Mouse (Mus musculus): ENCODE measurements at regions not wholly inside any gene's neighbourhood (a gene's known extent, or its start where the extent isn't known, plus 50 kb on each side); places are given as distances from the start of the nearest gene placed in this dataset.
"Not testable (repeated sequence)": the region's sequence is repeated elsewhere in the genome, so short reads cannot be mapped to it uniquely, and the experiment has no call there.

DNA sequence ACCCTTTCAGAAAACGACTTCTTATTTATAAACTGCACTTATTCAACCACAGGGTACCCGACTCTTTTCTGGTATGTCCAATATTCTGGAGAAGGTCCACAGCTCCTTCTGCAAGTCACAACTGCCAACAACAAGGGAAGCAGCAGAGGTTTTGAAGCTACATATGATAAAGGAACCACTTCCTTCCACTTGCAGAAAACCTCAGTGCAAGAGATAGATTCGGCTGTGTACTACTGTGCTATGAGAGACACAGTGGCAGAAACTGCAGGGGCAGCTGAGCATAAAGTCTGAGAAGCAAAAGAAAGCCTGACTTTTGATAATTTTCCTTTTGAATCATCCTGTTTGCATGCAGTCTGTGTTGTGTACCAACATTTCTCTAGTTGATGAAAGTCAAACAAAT, 823.8 kb downstream of the Dad1 start:
- DNase-seq (ENCODE audit: low read depth, low spot score): not testable (repeated sequence)

DNA sequence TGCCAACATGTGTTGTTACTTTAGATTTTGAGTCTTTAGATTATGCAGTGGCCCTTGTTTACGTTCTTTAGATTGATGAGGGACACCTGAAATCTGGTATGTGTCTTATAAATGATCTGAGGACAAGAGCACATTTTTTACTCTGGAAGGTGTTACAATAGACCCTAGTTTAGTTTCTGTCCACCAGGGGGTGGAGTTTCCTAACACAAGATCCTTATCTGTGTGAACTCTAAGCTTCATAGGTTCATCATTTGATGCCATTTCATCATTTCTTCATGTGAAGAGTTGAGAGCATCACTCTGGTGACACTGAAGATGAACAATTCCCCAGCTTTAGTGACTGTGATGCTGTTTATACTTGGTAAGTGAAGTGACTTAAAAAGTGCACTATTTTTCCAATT, 825.5 kb downstream of the Dad1 start:
- DNase-seq (ENCODE audit: low read depth, low spot score): not testable (repeated sequence)

DNA sequence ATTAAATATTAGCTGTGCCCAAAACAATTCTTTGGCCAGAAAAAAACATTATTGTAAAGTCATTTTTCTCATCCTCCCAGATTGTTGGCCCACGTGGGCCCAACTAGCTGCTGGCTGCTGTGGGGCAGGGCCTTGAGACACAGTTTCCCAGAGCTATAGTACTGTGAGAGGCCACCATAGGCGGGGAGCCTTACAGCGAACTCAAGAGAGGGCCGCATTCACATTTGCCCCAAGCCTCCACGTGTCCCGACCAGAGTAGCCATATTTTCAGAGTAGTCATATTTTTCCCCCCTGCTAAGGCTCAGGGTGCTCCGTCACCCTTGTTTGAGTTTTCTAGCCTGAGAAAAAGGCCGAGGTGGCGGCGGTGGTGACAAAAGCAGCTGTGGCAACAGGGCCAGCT, 826.3 kb downstream of the Dad1 start:
- DNase-seq (ENCODE audit: low read depth, low spot score): not testable (repeated sequence)

DNA sequence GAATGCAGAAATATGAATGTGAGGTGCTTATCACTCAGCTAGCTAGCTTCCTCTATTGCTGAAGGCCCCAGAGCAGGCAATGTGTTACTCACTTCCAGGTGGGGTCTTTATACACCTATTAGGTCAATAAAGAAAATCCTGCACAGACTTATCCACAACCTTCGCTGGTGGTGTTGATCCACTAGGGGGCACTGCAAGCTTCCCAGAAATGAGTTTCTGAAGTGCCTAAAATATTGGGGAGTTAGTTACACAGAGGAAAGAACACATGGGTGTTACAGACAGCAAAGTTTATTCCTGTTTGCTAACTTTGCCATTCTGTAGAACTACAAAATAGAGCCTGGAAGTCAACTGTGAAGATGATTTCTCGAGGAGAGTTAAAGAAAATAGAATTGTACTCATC, 836.9 kb downstream of the Dad1 start:
- not testable (repeated sequence) for DNase-seq (ENCODE audit: low read depth, low spot score)

DNA sequence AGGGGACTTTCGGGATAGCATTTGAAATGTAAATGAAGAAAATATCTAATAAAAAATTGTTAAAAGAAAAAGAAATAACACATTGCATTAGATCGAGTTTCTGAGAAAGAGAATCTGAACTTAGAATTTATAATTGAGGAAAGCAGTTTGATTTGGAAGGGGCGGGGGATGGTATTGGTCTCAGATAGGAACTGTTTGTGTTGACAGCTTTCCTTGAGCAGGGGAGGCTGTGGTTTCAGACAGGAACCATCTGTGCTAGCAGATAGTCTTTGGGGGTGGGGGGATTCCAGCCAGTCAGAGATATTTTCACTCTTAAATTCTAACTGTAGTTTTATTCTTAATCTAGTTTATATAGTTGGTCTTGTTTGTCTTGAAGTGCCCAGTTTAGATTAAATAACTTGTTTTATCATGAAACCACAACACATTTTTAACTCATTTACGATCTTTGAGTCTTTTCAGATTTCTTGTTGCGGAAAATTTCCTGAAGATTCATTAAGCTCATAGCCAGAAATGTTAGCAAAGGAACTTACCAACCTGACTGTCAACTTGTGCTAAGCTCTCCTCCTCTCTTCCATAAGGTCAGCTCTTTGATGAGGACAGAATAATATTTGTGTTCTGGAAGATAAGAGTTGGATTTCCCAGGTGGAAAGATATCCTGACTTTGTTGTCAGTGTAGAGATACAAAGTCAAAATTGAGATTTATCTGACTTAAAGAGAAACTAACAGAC, 846.2 kb downstream of the Dad1 start:
- not testable (repeated sequence) for DNase-seq (ENCODE audit: low read depth, low spot score)

DNA sequence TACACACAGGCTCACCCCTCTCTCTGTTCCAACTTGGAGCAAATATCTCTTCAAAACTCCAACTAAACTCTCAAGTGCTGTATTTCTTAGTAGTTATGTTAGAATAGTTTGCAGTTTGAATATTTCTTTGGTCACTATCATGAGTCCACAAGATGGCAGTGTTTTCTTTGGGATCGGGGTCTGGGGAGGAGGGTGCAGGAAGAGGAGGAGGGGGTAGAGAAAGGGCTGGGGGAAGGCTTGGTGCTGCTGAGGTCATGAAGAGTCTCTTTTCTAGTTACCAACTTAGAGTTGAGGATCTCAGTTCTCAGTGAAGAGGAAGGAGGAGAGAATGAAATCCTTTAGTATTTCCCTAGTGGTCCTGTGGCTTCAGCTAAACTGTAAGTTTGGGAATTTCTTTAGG, 863.6 kb downstream of the Dad1 start:
- not testable (repeated sequence) for DNase-seq (ENCODE audit: low read depth, low spot score)

DNA sequence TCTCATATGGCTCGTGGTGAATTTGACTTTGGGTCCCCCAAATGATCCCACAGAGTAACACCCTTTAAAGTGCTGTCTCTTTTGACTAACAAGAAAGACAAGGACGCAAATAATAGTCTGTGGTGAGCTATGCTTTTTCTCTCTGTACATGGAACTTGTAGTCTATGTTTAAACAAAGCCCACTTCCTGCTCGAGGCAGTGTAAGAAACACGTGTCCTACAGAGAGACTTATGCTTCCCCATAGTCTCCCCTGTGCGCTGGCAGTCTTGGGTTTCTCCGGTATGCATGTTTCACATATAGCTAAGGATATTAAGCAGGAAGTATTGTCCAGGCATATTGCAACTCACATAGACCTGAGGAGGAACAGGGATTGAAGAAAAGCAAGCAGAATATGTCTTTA, 879.0 kb upstream of the Olfr1507 start:
- DNase-seq (ENCODE audit: low read depth, low spot score): not testable (repeated sequence)

DNA sequence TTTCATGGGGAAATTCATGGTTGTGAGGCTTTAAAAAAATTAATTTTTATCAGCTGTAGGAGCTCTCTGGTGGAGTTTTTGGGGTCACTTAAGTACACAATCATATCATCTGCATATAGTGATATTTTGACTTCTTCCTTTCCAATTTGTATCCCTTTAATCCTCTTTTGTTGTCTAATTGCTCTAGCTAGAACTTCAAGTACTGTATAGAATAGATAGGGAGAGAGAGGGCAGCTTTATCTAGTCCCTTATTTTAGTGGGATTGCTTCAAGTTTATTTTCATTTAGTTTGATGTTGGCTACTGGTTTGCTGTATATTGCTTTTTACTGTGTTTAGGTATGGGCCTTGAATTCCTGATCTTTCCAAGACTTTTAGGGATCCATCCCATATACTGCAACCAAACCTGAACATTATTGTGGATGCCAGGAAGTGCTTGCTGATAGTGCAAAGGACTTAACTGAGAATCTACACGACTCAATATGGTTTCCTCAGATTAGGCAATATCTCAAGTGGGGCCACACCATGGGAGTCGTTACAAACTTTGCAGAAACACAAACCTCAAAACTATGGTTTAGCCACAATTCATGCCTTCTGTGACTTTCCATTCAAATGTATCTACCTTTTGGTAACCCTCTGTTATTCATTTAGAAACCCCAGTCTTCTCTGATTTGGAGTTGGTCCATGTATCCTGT, 878.4 kb upstream of the Olfr1507 start:
- DNase-seq (ENCODE audit: low read depth, low spot score): not testable (repeated sequence)

DNA sequence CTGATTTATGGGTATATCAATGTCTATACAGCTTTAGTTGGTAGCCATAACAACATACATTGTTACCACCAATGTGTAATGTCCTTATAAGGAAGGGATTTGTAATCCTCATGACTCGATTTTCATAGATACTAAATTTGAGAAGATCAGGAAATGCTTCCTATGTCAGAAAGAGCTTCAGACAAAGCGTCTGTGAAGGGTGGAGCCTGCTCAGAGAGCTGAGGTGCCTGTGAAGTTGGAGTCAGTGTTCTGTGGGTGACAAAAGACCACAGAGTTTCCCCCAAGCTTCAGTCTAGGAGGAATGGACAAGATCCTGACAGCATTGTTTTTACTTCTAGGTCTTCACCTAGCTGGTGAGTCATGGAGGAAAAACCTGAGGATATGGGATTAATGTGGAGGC, 874.2 kb upstream of the Olfr1507 start:
- DNase-seq (ENCODE audit: low read depth, low spot score): no peak

DNA sequence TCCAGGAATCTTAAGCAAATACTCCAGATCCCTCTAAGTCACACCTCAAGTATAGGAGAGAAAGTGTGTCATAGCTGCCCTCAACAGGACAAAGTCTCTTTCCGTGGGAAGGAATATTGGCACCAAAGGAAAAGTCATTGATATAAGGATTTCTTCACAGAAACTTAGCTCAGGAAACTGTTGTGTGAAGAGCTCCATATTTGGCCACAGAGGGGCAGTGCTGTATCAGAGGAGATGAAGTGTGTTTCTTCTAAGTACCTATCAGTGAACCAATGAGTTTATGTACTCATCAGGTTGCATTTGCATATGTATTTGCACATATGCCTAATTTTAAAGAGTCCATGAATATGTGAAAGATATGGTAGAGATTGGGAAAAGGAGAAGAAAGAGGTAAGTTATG, 871.9 kb upstream of the Olfr1507 start:
- not testable (repeated sequence) for DNase-seq (ENCODE audit: low read depth, low spot score)

DNA sequence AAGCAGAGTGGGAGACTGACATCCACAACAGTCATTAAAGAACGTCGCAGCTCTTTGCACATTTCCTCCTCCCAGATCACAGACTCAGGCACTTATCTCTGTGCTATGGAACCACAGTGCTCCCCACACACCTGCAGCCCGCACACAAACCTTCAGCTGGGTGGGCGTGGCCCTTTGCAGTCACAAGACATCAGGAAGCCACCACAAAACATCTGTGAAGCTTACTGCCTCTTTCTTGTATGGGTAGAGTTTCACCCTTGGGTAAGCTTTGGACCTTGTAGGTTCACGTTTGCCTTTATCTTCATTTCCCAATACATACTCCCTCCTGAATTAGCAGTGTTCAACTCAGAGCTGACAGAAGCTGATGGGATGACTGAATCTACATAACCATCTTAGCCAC, 868.4 kb upstream of the Olfr1507 start:
- not testable (repeated sequence) for DNase-seq (ENCODE audit: low read depth, low spot score)

DNA sequence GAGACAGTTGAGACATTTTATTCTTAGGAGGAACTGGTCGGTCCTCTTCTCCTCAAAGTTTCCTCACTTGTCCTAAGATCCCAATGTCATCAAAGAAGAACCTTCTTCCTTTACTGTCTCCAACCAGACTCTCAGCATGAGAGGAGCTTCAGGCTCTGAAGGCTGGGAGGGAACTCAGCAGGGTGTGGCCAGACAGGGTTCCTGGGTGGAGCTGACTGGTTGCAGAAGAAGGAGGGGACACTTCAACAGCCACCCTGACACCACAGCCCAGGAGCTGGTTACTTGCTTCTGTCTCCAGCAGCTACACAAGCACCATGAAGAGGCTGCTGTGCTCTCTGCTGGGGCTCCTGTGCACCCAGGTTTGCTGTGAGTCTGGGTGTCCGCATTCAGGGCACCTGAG, 866.5 kb upstream of the Olfr1507 start:
- DNase-seq (ENCODE audit: low read depth, low spot score): not testable (repeated sequence)

DNA sequence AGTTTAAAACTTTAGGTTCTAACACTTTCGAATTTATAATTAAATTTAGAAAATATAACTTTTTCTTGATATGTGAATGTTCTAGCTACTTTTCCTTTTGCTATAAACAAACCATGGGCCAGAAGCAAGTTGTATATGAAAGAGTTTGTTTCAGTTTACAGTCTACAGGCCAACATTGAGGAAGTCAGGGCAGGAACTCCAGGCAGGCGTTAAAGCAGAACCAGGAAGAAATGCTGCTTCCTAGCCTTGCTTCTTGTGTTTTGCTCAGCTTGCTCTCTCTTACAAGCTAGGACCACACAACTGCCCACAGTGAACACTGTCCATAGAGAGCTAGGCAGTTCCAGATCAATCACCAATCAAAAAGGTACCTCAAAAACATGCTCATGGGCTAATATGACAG, 861.9 kb upstream of the Olfr1507 start:
- not testable (repeated sequence) for DNase-seq (ENCODE audit: low read depth, low spot score)

DNA sequence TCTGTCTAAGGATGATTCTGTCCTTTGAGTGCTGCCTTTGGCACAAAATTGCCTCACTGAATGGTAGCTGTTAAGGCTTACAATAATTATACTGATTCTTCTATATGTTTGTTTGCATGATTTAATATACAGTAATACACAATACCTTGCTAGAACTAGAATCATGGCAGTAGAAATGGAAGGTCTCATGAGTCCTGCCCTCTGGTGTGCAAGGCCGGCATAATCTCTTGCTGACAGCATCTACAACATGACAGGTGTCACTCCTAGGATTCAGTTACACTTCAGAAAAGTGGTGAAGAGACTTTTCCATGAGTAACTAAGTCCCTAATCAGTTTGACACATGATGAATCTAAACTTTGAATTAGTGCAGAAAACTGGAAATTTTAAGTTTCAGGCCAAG, 861.2 kb upstream of the Olfr1507 start:
- not testable (repeated sequence) for DNase-seq (ENCODE audit: low read depth, low spot score)

DNA sequence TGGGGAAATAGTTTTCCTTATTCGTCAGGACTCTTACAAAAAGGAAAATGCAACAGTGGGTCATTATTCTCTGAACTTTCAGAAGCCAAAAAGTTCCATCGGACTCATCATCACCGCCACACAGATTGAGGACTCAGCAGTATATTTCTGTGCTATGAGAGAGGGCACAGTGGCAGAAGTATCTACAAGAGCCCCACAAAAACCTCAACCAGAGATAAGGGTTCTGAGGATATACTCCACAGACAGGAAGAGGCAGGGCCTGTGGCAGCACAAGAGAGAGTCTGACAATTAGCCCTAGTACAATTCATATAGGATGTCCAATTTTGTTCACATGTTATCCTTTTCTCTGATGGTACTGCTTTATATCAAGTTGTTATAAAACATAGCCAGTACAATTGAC, 855.9 kb upstream of the Olfr1507 start:
- not testable (repeated sequence) for DNase-seq (ENCODE audit: low read depth, low spot score)

DNA sequence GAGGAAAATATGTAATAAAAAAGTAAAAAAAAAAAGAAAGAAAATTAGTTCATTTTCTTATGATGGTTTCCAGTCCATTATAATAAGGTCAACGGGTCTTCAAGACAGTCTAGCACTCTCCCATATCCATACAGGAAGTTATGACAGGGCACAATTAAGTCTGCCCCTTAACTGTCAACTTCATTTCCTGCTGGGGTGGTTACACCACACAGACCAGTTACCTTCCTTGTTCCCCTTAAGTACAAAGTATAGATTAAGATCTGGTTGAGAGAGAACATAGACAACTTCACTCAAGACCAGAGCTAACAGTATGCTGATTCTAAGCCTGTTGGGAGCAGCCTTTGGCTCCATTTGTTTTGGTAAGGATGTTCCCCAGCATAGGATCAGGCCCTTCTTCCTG, 855.2 kb upstream of the Olfr1507 start:
- DNase-seq (ENCODE audit: low read depth, low spot score): not testable (repeated sequence)

DNA sequence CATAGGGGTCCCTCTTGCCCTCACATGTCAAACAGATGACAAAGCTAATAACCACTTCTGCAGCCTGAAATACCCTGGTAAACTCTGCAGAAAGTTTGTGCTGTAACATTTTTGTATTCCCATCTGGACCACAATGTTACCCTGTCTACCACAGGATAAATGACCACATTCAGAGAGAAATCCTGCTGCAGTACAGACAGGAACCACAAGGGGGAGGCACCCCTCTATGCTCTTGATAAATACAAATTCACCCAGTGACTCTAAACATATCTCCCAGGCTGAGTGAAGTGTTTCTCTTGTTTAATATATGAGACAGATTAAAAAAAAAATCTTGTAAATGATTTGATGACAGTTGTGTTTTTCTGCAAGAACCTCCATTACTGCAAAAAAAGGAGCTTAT, 853.6 kb upstream of the Olfr1507 start:
- not testable (repeated sequence) for DNase-seq (ENCODE audit: low read depth, low spot score)

DNA sequence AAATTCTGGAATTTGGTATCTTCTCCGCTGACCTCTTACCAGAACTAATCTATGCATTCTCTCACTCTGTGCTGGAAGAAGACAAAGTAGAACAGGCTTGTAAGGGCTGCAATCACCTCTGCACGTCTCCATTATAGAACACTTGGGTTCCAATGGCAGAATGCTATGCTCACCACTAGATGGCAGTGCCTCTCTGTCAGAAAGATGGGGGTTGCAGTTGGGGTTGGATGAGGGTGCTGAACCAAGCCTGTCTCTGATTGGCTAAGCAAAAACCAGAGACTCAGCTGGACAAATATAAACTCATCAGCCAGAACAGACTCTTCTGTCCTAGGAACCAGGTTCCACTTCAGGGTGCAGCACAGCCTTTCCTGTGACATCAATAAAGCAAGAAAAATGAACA, 850.0 kb upstream of the Olfr1507 start:
- DNase-seq (ENCODE audit: low read depth, low spot score): not testable (repeated sequence)

DNA sequence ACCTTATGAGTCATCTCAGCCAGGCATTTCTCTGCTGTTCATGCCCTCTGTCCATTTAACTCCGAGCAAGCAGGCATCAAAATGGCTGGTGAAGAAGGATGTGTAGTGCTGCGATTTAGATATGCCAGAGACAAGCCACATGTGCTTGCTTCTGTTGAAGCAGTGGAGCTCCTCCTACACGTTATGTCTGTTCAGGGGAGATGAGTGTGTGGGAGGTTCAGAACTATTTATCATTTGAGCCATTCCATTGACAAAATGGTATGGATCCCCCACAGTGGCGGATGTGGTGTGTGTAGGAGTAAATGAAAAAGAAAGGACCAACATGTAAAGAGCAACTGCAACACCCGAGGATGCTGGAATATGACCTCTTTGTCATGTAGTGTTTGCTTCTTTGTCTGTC, 848.3 kb upstream of the Olfr1507 start:
- DNase-seq (ENCODE audit: low read depth, low spot score): not testable (repeated sequence)

DNA sequence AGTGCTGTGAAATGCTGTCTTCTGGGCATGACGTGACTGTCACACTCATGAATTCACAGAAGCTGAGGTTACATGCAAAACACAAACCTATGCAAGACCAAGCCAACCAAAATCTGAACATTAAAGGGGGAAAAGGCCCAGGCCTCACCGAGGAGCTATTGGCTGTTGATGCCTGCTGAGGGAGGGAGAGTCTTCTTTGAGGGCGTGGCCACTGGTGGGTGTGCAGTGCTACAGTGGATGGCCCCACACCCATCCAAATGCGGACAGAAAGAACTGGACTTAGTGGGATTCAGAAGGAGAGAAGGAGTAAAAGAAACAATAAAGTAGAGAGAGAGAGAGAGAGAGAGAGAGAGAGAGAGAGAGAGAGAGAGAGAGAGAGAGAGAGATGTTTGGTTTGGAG, 843.6 kb upstream of the Olfr1507 start:
- not testable (repeated sequence) for DNase-seq (ENCODE audit: low read depth, low spot score)

DNA sequence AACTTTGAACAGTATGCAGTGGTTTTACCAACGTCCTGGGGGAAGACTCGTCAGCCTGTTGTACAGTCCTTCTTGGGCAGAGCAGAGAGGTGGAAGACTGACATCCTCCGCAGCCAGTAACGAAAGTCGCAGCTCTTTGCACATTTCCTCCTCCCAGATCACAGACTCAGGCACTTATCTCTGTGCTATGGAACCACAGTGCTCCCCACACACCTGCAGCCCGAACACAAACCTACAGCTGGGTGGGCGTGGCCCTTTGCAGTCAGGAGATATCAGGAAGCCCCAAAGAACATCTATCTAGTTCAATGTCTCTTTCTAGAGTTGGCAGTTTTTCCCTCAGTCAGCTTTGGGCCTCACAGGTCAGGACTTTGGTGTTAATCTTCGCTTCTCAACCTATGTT, 841.9 kb upstream of the Olfr1507 start:
- not testable (repeated sequence) for DNase-seq (ENCODE audit: low read depth, low spot score)

DNA sequence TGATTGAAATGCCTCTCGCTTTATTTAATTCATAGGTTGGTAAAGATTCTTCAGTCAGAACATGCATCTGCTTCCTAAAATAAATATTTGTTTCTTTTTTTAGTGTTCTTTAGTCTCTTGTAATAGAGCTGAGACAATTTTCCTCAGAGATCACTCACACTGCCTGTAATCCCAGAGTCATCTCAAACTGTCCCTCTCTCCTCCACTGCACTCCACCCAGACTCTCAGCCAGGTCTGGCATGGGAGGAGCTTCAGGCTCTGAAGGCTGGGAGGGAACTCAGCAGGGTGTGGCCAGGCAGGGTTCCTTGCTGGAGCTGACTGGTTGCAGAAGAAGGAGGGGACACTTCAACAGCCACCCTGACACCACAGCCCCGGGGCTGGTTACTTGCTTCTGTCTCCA, 841.2 kb upstream of the Olfr1507 start:
- not testable (repeated sequence) for DNase-seq (ENCODE audit: low read depth, low spot score)

DNA sequence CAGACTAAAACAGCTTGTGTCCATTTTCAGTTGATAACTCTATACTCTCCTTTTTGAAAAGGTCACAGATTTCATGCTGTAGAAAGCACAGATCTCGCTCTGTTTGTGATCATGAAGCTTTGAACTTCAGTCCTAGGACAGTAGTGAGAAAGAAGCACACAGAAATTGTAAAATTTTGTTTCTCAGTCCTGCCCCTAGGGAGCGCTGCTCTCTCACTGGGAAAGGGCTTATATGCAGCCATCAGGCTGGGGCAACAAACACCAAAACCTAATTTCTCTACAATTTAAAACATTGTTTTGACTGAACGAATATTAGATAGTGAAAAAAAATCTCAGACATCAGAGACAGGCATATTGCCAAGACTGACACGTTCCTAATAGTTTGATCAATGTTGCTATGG, 838.9 kb upstream of the Olfr1507 start:
- not testable (repeated sequence) for DNase-seq (ENCODE audit: low read depth, low spot score)
